Mouse (Mus musculus) lung, postnatal 10 days (tissue): Measurements from ENCODE around the gene Vangl2.
A peak's percentile ranks its signal among the peaks of the same experiment; 100 is the strongest.

Experiments used
- DNase-seq: peaks from one replicate; pipeline ENCODE4 v3.0.0; 2021

The Vangl2 gene

DNA sequence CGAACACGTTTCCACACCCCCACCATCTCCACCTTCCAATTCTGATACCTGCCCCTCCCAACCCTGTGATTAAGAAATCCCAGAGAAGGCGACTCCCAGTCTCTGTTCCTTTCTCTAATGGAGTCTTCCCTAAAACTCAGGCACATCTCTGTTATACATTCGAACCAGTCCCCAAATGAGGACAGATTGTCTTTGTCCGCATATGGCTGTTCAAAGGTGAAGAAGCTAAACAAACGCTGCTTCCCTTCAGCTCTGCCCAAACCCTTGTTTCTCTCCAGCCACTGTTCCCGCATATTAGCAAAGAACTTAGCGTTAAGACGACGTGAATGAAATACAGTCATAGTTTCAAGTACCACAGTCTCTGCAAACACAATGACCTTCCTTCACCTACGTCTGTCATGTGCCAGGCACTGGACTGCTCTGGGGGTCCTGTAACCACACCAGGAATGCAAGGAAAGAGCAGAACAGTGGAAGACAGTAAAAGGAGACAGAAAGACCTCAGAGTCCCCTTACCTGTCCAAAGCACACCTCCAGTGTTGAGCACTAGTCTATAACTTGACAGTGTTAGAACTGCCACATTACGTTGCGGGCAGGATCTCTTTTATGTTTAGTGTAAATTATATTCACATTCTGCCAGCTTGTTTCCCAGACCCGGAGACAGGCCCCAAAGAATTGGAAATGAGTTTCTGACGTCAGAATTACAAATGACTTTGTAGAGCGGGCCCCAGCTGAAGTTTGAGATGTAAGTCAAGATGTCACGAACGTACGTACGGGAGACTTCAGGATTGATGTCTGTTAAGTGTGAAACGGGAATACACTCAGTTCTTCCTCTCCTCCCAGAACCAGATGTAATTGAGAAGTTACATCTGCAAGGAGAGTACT is at the start of gene Vangl2:
TSS of gene Vangl2 (minus strand) at position 51 of the 882 bp plus-strand sequence.
- no peak for DNase-seq

DNA sequence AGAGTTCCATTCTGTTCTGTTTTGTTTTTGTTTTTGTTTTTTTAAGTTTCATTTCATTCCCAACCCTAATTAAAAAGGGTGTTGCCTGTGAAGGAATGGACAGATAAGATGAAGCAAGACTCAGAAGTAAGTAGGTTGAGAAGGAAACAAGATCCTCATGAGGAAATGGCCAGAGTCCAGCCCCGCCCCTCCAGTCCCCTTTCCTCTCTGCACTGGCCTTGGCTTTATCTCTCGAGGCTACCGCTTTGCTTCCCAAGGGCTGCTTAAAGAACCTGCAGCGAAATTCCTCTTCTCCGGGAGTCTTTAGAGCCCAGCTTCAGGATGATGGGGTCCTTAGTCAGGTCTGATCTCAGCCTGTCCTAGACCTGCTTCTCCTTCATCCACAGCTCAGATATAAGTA is 49.7 kb upstream of the Vangl2 start:
- DNase-seq = no peak

GRCm38 (mm10) chr1:172072604-172073003 is 44.4 kb upstream of the Vangl2 start:
- no peak for DNase-seq

DNA sequence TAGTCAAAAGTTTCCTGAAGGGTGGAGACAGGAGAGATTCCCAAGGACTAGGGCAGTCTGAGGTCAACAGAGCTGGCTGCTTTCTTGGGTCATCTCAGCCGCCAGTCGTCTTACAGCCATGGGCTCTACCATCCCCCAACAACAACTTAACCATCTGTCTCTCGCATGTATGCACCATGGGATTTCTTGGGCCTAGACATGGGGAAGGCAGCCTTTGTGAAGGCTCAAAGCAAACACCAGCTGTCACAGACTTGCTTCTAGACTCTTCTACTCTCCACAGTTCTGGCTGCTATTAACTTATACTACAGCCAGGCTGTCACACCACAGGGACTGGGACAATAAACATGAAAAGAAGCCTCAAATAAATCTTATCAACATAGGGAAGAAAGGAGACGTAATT is 43.3 kb upstream of the Vangl2 start:
- DNase-seq = no peak

DNA sequence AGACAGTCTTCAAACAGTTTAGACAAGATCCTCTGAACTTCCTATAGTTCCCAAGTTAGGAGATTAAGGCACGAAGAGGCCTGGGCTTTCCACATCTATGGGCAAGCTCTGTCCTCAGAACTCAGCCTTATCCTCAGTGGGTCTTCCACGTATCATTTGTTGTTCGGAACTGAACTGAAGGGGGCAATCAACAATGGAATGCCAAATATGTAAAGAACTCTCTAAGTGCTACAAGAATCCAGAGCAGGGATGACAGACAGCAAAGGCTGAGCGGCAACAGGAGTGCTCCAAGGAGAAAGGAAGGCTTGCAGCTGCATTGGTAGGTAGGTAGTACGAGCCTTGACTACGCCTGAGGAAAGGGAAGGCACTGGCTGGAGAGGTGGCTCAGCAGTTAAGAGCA is 42.0 kb upstream of the Vangl2 start:
- no peak for DNase-seq

- DNase-seq = no peak
These were observed 36.4 kb upstream of the Vangl2 start for GRCm38 (mm10) chr1:172064613-172065141.

GRCm38 (mm10) chr1:172063291-172064023 is 35.2 kb upstream of the Vangl2 start:
- no peak for DNase-seq

DNA sequence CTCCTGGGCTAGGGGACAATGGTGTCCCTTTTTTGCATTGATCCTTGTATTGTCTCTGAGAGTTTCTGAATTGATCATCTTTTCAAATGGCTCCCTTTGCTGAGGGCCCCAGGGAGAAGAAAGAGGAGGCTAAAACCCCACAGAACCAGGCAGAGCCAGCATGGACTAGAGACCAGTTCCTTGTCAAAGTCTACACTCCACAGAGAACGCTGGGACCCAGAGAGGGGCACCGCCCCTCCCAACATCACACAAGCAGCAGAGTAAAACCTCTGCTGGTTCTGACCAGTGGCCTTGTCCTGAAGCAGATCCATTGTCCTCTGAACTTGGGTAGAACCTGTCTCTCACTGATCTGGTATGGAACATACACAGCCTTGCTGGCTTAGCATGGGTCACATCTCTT is 33.9 kb upstream of the Vangl2 start:
- no peak for DNase-seq

DNA sequence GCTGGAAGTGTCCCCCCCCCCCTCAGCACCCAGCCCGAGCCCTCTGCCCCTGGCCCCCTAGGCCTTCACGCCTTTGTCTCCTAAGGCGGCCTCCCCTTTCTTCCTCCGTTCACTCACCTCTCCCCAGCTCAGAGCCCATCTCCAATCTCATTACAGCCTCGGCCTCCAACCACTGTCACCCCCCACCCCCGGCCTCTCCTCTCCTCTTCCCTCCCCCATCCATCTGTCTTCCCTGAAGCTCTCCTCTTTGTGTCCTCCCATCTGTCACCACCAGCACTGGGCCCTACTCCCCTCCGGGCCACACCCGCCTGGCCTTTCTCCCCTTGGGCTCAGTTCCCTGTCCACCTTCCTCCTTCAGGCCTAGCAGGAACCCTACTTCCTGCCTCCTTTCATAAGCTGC is 33.0 kb upstream of the Vangl2 start:
- DNase-seq = no peak

- no peak for DNase-seq
These were observed 32.4 kb upstream of the Vangl2 start for GRCm38 (mm10) chr1:172060659-172061058.

GRCm38 (mm10) chr1:172058874-172059273 is 30.6 kb upstream of the Vangl2 start:
- no peak for DNase-seq

DNA sequence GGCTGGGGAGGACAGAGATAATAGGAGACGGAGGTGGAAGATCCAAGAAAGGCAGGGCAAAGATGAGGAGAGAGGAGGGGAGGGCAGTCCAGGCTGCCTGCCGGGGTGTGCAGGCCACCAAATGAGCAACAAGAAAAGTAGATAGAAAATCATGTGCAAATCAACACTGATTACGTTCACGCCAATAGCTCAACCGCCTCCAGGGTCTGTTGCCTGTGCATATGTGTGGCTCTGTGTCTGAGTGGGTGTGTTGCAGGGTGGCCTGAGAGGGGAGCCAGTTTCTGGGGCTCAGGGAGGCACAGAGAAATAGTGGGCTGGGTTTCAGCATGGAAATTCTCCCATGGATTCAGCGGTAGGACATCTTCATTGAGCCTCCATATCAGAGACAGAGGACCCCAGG is 30.1 kb upstream of the Vangl2 start:
- DNase-seq = no peak

DNA sequence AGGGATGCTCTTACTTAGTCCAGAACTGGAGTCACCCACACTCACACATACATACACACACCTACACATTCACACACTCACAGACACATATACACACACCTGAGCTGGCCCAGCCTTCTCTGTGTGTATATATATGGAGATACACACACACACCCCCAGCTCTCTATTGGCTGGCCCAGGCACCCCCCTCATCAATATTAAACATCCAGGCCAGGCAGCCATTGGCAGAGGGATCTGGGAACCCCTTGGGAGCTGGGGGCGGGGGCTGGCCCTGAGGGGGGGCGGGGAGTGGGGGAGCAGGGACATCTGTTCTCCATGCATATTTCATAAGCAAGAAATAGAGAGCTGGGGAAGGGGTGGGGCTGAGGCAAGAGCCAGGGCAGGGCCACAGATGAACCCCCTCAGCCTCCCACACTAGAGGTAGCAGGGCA is 29.3 kb upstream of the Vangl2 start, which contains the start of gene Nhlh1:
TSS of gene Nhlh1 (minus strand) at position 83 of the 431 bp plus-strand sequence.
- no peak for DNase-seq

DNA sequence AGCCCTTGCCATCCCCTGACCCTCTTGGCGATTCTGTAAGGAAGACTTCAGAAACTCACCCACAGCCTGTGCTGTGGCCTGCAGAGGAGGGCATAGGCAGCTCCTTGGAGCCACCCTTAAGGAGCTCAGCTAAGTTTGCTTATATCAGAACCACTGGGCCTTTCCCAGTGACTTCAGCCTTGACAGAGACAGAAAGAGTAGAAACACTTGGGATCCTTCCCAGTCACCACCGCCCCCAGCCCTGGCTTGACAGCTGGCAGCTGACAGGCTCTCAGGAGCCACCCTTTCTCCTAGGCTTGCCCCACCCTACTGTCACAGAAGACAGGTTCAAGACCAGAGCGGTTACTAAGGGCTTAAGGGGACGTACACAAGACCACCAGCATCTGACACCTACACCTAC is 28.0 kb upstream of the Vangl2 start:
- DNase-seq = no peak

DNA sequence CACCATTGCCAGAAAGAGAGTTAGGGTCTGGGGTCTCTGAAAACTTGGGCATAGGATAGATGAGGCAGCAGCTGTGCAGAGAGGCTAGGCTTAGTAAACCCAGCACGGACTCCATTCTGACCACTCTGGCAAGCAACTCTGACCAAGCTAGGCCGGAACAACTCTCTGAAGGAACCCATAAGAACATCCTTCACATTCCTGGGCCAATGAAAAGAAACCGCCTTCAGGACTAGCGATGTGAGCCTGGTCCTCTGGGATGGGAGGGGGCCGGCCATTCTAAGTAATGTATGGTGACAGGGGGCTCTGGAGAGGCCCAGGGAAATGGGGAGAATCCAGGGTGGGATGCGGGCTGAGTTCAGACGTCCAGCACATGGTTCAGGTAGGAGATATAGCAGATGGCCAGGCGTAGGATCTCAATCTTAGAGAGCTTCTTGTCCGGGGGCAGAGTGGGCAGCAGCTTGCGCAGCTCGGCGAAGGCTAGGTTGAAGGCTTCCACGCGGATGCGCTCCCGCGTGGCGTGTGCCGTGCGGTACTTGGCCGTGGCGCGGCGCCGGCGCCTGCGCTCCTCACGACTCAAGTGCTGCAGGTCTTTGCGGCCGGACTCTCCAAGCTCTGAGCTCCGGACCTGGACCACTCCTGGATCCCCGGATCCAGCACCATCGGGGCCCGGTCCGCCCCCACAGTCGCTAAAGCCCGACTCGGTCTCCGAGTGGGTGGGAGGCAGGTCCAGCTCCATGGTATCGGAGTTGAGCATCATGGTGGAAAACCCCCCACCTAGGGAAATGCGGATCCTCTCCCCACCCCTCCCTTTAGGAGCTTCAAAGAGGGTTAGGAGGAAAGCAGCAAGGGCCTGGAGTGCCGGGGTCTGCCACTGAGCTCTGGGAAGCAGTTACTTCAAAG is 25.5 kb upstream of the Vangl2 start:
- DNase-seq = no peak

GRCm38 (mm10) chr1:172052766-172053279 is 24.6 kb upstream of the Vangl2 start:
- DNase-seq = no peak

GRCm38 (mm10) chr1:172049131-172049782 is 21.0 kb upstream of the Vangl2 start:
- no peak for DNase-seq

DNA sequence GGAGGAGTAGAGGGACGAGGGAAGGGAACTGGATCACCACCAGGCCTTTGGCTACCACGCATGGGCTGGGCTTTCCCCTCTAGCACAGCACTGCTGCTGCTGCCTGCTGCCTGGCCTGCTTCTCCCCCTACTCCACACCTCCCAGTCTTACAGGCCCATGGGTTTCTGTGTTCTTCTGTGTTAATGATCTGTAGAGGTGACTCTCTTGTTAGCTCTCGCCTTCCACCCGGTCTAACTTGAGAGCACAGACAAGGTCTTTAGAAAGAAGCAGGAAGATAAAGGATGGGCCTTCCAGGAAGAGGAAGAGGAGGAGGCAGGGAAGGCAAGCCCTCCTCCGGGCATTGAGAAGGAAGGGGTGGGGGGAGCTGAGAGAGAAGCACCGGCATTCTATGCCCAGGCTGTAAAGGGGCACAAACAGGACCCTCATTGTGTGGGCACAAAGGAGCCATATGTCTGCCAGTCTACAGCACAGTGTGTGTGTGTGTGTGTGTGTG is 20.0 kb upstream of the Vangl2 start:
- DNase-seq = no peak

GRCm38 (mm10) chr1:172046938-172047337 is 18.7 kb upstream of the Vangl2 start:
- peak; percentile 80 for DNase-seq

DNA sequence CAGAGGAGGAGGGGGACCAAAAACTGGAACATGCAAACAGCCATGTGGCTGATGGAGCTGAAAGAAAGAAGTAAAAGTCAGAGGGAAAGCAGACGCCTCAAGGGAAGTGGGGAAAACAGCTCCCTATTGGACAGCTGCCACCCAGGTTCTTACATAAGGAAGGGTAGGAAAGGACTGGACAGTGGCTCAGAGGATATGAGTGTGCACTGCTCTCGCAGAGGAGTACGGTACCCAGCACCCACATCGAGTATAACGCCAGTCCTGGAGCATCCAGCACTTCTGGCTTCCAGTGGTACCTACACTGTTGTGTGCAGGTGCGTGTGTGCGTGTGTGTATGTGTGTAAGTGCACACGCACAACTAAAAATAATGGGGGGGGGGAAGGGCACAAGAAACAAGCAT is 18.2 kb upstream of the Vangl2 start:
- no peak for DNase-seq

DNA sequence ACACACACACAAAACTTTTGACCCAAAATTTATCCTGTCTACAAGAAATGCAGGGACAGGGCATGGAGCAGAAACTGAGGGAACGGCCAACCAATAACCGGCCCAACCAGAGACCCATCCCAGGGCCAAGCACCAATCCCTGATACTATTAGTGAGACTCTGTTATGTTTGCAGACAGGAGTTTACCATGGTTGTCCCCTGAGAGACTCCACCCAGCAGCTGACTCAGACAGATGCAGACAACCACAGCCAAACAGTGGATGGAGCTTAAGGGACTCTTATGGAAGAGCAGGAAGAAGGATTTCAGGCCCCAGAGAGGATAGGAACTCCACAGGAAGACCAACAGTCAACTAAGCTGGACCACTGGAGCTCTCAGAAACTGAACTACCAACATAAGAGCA is 1.7 kb upstream of the Vangl2 start:
- DNase-seq = no peak

DNA sequence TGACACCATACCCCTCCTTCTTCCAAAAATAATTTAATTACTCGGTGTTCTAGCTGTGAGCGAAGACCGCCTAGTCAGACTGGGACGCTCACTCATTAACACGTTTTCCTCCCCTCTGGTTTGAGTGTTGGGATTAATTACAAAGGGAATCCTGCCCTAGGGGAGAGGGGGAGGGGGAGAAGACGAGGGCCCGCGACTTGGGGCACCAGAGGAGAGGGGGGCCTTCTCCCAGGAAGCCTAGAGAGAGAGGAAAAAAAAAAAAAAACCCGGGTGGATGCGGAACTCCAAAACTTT is 488 bp downstream of the Vangl2 start:
- no peak for DNase-seq
